Mouse (Mus musculus) heart, postnatal 0 days (tissue): ENCODE measurements around the gene Tardbp.

ENCODE experiments used
- CTCF ChIP-seq: IDR thresholded peaks from 2 replicates; pipeline ENCODE4 v1.5.1; 2016; ENCODE audit warnings: antibody characterized with exemption, control low read depth, low read depth
- EP300 ChIP-seq: IDR thresholded peaks from 2 replicates; pipeline ENCODE4 v1.6.1; 2016; ENCODE audit warnings: antibody characterized with exemption, low read depth

- TF ChIP-seq CTCF: no peak
- no peak for TF ChIP-seq EP300
Measured at GRCm38 (mm10) chr4:148625010-148625409, 1.8 kb downstream of the Tardbp start.
